Mouse (Mus musculus) ES-E14 (cell line): ENCODE data around the gene Zdhhc13.

Experiments used
- CHD2 ChIP-seq: IDR thresholded peaks from 2 replicates; pipeline ENCODE4 v1.6.1; 2014; ENCODE audit warnings: mild to moderate bottlenecking, low read depth, low read length, inconsistent platforms
- HCFC1 ChIP-seq: IDR thresholded peaks from 2 replicates; pipeline ENCODE4 v1.6.1; 2012; ENCODE audit warnings: low read length, inconsistent platforms, borderline replicate concordance; ENCODE audit not compliant: insufficient read depth
- ZC3H11A ChIP-seq: IDR thresholded peaks from 2 replicates; pipeline ENCODE4 v1.6.1; 2012; ENCODE audit warnings: low read depth, mild to moderate bottlenecking, inconsistent platforms, low read length, borderline replicate concordance

DNA sequence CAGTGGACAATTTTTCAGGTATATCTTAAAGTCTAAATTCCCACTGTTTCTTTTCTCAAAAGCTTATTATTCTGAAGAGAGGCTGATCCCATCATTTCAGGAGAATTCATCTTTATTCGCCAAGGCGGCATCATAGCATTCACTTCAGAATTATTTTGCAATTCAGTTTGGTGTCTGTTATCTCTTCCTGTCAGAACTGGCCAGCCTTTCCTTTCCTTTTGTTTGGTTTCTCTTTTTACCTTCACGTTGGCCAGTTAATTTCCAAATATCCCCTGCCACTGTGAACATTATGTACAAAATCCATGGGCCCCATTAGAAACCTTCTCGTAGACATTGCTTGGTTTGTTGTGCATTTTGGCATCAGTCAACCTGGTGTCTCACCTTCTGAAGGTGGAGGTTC, 70.6 kb downstream of the Zdhhc13 start:
- TF ChIP-seq ZC3H11A (no peak), HCFC1 (no peak), CHD2 (no peak)
